Mouse (Mus musculus): ENCODE data around the gene Dst. TPM values are rescaled to one million over a fixed set of nuclear protein-coding genes. Genes with fewer than 3 reads are reported as not detected.

The Dst gene
- polyA plus RNA-seq, 1 experiment from 2014 or later = 24.9 TPM

DNA sequence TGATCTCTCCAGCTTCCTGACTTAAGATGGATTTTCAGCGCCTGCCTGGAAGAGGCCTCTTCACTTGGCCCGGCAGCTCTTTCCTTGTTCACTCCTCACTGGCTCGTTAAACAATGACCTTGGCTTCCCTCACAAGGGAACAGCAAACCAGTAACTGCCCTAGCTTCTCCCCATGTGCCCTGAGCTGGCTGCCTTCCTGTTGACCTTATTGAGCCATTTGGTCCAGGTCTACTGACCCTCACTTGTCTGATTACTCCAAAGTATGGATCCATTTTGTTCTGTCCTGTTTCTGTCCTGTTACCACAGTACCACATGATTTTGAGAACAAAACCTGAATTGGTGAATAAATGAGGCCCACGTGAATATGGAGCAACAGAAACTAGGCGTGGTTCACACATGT is 31.8 kb downstream of the Dst start:
- no peak for DNase-seq (ENCODE audit: low spot score)
- Histone ChIP-seq H3K4me1 (ENCODE audit: control insufficient read depth, insufficient read depth, low read length) (no peaks in the 10 kb centered on the region), H3K27ac (ENCODE audit: low read depth, low read length) (no peak overlapping the region), H3K27me3 (replicated peaks; ENCODE audit: control insufficient read depth, insufficient read depth, low read length) (no peaks in the 10 kb centered on the region), H3K4me3 (ENCODE audit: low read depth, low read length) (no peak overlapping the region), H3K4me2 (ENCODE audit: low read length) (no peak overlapping the region), H3K9me3 (replicated peaks; ENCODE audit: control insufficient read depth, low read length) (no peaks in the 10 kb centered on the region), H3K36me3 (ENCODE audit: control insufficient read depth, insufficient read depth, low read length) (no peaks in the 10 kb centered on the region), H3K9ac (ENCODE audit: low read length) (no peak overlapping the region)
- 83% methylated on average over 5 of the region's 5 CpGs for WGBS
- ATAC-seq = no peak

DNA sequence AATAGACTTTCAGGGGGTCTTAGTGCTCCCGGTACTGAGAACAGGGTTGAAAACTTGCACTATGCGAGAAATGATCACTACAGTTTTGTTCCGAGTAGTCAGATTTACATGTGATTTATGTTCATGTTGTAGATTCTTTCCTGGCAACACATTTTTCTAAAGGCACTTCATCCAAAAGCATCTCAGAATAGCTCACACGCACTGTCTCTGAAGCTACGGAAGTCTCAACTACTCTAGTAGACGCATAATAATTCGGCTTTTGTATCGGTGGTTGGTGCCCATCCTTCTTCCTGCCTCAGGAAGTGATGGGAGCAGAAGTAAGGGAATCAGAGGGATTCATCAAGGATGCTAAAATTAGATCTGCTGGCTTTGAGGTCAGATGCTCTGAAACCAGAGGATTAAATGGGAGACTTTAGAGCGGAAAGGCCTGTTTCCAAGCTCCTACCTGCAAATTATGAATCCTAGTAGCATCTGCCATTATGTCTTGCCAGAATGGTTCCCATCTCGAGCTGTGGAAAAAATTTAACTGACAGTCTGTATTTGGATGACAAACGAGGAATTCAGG is 32.4 kb downstream of the Dst start:
- H3K36me3 ChIP-seq (ENCODE audit: control insufficient read depth, insufficient read depth, low read length) = no peaks in the 10 kb centered on the region
- no peak overlapping the region for H3K27ac ChIP-seq (ENCODE audit: low read depth, low read length)
- ATAC-seq (no peak), DNase-seq (ENCODE audit: low spot score) (no peak)
- no peak overlapping the region for H3K4me3 ChIP-seq (ENCODE audit: low read depth, low read length)
- H3K27me3 ChIP-seq (replicated peaks; ENCODE audit: control insufficient read depth, insufficient read depth, low read length) = no peaks in the 10 kb centered on the region
- H3K4me1 ChIP-seq (ENCODE audit: control insufficient read depth, insufficient read depth, low read length) = no peaks in the 10 kb centered on the region
- H3K4me2 ChIP-seq (ENCODE audit: low read length) = no peak overlapping the region
- H3K9ac ChIP-seq (ENCODE audit: low read length) = no peak overlapping the region
- 88% methylated on average over 11 of the region's 11 CpGs for WGBS
- H3K9me3 ChIP-seq (replicated peaks; ENCODE audit: control insufficient read depth, low read length) = no peaks in the 10 kb centered on the region

DNA sequence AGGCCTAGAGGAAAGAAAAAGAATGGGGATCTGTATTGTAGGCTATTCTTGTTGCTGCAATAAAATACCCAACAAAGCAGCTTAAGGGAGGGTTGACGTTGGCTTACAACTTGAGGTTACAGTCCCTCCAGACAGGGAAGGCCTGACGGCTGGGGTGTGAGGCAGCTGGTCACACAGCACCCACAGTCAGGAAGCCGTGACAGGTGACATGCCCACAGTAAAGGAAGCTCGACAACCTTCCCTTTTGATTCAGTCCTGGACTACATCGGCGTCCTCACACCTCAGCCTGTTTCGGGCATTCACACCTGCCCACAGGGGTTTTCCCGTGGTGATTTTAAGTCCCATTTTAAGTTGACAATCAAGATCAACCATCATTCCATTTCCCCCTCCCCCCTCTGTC is 34.6 kb downstream of the Dst start:
- no peak for ATAC-seq
- H3K4me1 ChIP-seq (ENCODE audit: control insufficient read depth, insufficient read depth, low read length) = no peaks in the 10 kb centered on the region
- 89% methylated on average over 8 of the region's 8 CpGs for WGBS
- H3K9ac ChIP-seq (ENCODE audit: low read length) = no peak overlapping the region
- H3K36me3 ChIP-seq (ENCODE audit: control insufficient read depth, insufficient read depth, low read length) = no peaks in the 10 kb centered on the region
- H3K4me2 ChIP-seq (ENCODE audit: low read length) = no peak overlapping the region
- no peak overlapping the region for H3K27ac ChIP-seq (ENCODE audit: low read depth, low read length)
- no peak for DNase-seq (ENCODE audit: low spot score)
- no peak overlapping the region for H3K4me3 ChIP-seq (ENCODE audit: low read depth, low read length)
- no peaks in the 10 kb centered on the region for H3K27me3 ChIP-seq (replicated peaks; ENCODE audit: control insufficient read depth, insufficient read depth, low read length)
- no peaks in the 10 kb centered on the region for H3K9me3 ChIP-seq (replicated peaks; ENCODE audit: control insufficient read depth, low read length)

DNA sequence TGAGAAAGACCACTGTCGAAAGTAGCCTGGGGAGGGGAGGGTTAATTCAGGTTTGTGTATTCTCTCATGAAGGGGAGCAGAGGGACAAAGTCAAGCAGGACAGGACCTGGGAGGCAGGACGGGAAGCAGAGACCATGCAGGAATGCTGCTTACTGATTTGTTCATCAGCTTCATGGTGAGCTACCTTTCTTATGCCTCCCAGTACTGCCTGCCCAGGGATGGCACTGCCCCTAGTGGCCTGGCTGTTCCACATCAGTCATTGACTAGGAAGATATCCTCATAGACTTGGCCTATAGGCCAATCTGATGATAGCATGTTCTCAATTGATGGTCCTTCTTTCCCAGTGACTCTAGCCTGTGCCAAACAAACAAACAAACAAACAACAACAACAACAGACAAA is 35.9 kb downstream of the Dst start:
- ATAC-seq = no peak
- no peak for DNase-seq (ENCODE audit: low spot score)
- H3K36me3 ChIP-seq (ENCODE audit: control insufficient read depth, insufficient read depth, low read length) = no peaks in the 10 kb centered on the region
- no peak overlapping the region for H3K9ac ChIP-seq (ENCODE audit: low read length)
- H3K27me3 ChIP-seq (replicated peaks; ENCODE audit: control insufficient read depth, insufficient read depth, low read length) = no peaks in the 10 kb centered on the region
- H3K27ac ChIP-seq (ENCODE audit: low read depth, low read length) = no peak overlapping the region
- no peak overlapping the region for H3K4me3 ChIP-seq (ENCODE audit: low read depth, low read length)
- H3K4me2 ChIP-seq (ENCODE audit: low read length) = no peak overlapping the region
- 82% methylated on average over 2 of the region's 2 CpGs for WGBS
- H3K4me1 ChIP-seq (ENCODE audit: control insufficient read depth, insufficient read depth, low read length) = no peaks in the 10 kb centered on the region
- no peaks in the 10 kb centered on the region for H3K9me3 ChIP-seq (replicated peaks; ENCODE audit: control insufficient read depth, low read length)

DNA sequence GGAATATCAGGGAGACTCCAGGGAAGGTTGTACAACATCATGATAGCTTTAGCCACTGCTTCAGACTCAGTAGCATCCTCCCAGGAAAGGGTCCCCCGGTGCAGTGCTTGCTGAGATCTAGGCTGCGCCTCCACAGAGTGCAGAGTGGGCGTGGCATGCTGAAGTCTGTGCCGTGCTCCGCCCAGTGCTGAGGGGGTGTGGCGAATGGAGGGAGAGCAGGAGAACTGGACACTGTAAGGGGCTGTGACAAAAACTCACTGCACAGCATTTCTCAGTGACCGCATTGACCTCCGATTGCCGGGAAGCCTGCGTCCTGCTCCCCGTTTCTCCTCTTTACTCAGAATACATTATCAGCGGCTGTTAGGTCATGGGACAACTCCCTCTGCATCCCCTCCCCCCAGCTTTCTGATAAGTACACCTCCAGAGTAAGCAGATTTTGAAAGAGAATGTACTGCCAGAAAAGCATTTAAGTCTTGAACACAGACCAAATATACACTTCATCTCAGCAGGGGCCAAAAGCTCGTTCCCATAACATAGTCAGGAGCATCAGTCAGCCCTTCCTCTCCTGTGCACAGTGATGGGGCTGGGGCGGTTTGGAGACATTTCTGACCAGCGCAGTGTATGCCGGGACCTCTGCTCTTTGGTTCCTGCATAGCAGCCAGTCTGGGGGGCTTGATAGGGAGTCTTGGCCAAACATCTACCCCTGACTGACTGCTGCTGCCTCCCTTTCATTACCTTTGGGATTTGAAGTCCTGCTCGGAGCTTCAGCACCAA is 37.1 kb downstream of the Dst start:
- Histone ChIP-seq H3K4me2 (ENCODE audit: low read length) (no peak overlapping the region), H3K4me3 (ENCODE audit: low read depth, low read length) (no peak overlapping the region), H3K27ac (ENCODE audit: low read depth, low read length) (no peak overlapping the region), H3K36me3 (ENCODE audit: control insufficient read depth, insufficient read depth, low read length) (no peaks in the 10 kb centered on the region), H3K4me1 (ENCODE audit: control insufficient read depth, insufficient read depth, low read length) (no peaks in the 10 kb centered on the region), H3K9ac (ENCODE audit: low read length) (no peak overlapping the region), H3K27me3 (replicated peaks; ENCODE audit: control insufficient read depth, insufficient read depth, low read length) (no peaks in the 10 kb centered on the region), H3K9me3 (replicated peaks; ENCODE audit: control insufficient read depth, low read length) (no peaks in the 10 kb centered on the region)
- 74% methylated on average over 17 of the region's 17 CpGs for WGBS
- ATAC-seq = no peak
- DNase-seq (ENCODE audit: low spot score) = no peak

DNA sequence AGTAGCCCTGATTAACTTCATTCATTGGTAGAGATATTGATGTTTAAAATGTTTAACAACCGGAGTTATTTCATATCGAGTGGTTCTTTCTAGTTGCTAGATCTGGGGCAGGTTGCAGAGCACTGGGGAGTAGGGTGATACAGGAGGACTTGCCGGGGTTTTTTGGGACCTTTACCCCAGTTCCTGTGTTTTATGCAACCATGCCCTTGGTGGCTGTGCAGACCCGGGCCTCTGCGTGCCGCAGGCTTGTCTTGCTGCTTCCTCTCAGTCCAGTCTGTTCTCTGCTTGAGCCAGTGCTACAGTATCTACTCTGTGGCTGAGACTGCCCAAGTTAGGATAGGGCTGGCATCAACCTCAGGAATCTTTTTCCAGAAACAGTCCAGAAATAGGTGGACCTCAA is 37.7 kb downstream of the Dst start:
- Histone ChIP-seq H3K4me3 (ENCODE audit: low read depth, low read length) (no peak overlapping the region), H3K9ac (ENCODE audit: low read length) (no peak overlapping the region), H3K27me3 (replicated peaks; ENCODE audit: control insufficient read depth, insufficient read depth, low read length) (no peaks in the 10 kb centered on the region), H3K4me1 (ENCODE audit: control insufficient read depth, insufficient read depth, low read length) (no peaks in the 10 kb centered on the region), H3K9me3 (replicated peaks; ENCODE audit: control insufficient read depth, low read length) (no peaks in the 10 kb centered on the region), H3K4me2 (ENCODE audit: low read length) (no peak overlapping the region), H3K27ac (ENCODE audit: low read depth, low read length) (peak overlapping the region; percentile 44; the same call in 1 of the 2 replicates), H3K36me3 (ENCODE audit: control insufficient read depth, insufficient read depth, low read length) (no peaks in the 10 kb centered on the region)
- ATAC-seq (no peak), DNase-seq (ENCODE audit: low spot score) (no peak)
- 96% methylated on average over 6 of the region's 6 CpGs for WGBS

- WGBS = 75% methylated on average over 12 of the region's 12 CpGs
- peak; percentile 86 for DNase-seq (ENCODE audit: low spot score)
- Histone ChIP-seq H3K9ac (ENCODE audit: low read length) (no peak overlapping the region), H3K4me1 (ENCODE audit: control insufficient read depth, insufficient read depth, low read length) (no peaks in the 10 kb centered on the region), H3K4me3 (ENCODE audit: low read depth, low read length) (no peak overlapping the region), H3K27me3 (replicated peaks; ENCODE audit: control insufficient read depth, insufficient read depth, low read length) (no peaks in the 10 kb centered on the region), H3K9me3 (replicated peaks; ENCODE audit: control insufficient read depth, low read length) (no peaks in the 10 kb centered on the region), H3K27ac (ENCODE audit: low read depth, low read length) (peak overlapping the region; percentile 63), H3K4me2 (ENCODE audit: low read length) (no peak overlapping the region), H3K36me3 (ENCODE audit: control insufficient read depth, insufficient read depth, low read length) (no peaks in the 10 kb centered on the region)
- peak; percentile 85 for ATAC-seq
These were observed 38.8 kb downstream of the Dst start for GRCm38 (mm10) chr1:33946601-33947395.

DNA sequence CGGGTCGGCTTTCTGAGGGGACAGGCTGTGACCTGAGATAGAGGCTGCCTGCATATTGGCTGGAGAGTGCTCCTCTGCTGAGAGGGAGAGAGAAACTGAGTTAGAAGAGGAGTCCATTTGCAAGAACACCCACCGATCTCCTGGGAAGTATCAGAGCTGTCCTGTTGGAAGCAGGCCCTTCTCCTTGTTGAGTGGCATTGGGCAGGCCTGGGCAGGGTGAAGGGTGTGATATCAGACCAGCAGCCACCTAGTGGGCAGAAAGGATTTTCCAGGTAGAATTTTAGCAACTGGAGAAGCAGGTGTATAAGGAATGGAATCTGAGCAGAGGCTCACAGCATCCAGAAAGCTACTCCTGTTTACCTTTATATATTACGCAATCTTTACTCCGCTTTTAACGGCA is 39.8 kb downstream of the Dst start:
- H3K4me2 ChIP-seq (ENCODE audit: low read length) = no peak overlapping the region
- WGBS = 90% methylated on average over 6 of the region's 6 CpGs

DNA sequence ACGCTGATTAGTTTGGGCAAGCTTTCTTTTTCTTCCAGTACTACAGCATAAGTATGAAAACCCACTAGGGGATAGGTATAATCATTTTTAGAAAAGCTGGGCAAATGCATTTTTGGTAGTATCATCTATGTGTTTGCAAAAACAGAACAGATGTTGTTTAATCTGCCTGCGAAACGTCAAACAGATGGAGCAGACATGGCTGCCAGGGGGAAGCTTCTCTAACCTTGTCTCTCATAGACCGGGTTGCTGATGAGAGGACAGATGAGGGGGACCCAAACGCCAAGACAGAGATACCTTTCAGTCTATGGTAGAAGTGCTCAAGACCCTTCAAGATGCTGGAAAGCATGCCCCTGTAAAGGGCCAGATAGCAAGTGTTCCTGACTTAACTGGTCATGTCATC is 40.5 kb downstream of the Dst start:
- Histone ChIP-seq H3K4me1 (ENCODE audit: control insufficient read depth, insufficient read depth, low read length) (no peaks in the 10 kb centered on the region), H3K9ac (ENCODE audit: low read length) (no peak overlapping the region), H3K27ac (ENCODE audit: low read depth, low read length) (no peak overlapping the region), H3K9me3 (replicated peaks; ENCODE audit: control insufficient read depth, low read length) (no peaks in the 10 kb centered on the region), H3K27me3 (replicated peaks; ENCODE audit: control insufficient read depth, insufficient read depth, low read length) (no peaks in the 10 kb centered on the region), H3K4me3 (ENCODE audit: low read depth, low read length) (no peak overlapping the region), H3K36me3 (ENCODE audit: control insufficient read depth, insufficient read depth, low read length) (no peaks in the 10 kb centered on the region), H3K4me2 (ENCODE audit: low read length) (no peak overlapping the region)
- peak; percentile 46 for DNase-seq (ENCODE audit: low spot score)
- no peak for ATAC-seq
- 83% methylated on average over 5 of the region's 5 CpGs for WGBS

More for the DNA sequence above, 39.8 kb downstream of the Dst start:
- no peak for ATAC-seq
- Histone ChIP-seq H3K9ac (ENCODE audit: low read length) (no peak overlapping the region), H3K27ac (ENCODE audit: low read depth, low read length) (peak overlapping the region; percentile 63; the same call in 1 of the 2 replicates), H3K36me3 (ENCODE audit: control insufficient read depth, insufficient read depth, low read length) (no peaks in the 10 kb centered on the region), H3K27me3 (replicated peaks; ENCODE audit: control insufficient read depth, insufficient read depth, low read length) (no peaks in the 10 kb centered on the region), H3K4me3 (ENCODE audit: low read depth, low read length) (no peak overlapping the region), H3K4me1 (ENCODE audit: control insufficient read depth, insufficient read depth, low read length) (no peaks in the 10 kb centered on the region), H3K9me3 (replicated peaks; ENCODE audit: control insufficient read depth, low read length) (no peaks in the 10 kb centered on the region)
- no peak for DNase-seq (ENCODE audit: low spot score)

Measured in forebrain, embryonic 14.5 days (tissue).